Mouse (Mus musculus) thymus, postnatal 14 days (tissue): Measurements from ENCODE around the gene Rab44.

Experiments
- DNase-seq: peaks from one replicate; pipeline ENCODE4 v3.0.0; 2021

The Rab44 gene

GRCm38 (mm10) chr17:29170431-29171000, 56.6 kb downstream of the Rab44 start:
- DNase-seq = no peak

GRCm38 (mm10) chr17:29171001-29171772, 57.2 kb downstream of the Rab44 start:
- peak; percentile 91 for DNase-seq

GRCm38 (mm10) chr17:29172062-29172461, 58.1 kb downstream of the Rab44 start:
- DNase-seq = peak; percentile 81

- DNase-seq = no peak
These were observed 59.2 kb downstream of the Rab44 start for GRCm38 (mm10) chr17:29173165-29173564.

GRCm38 (mm10) chr17:29175693-29176092, 61.7 kb downstream of the Rab44 start:
- no peak for DNase-seq

- peak; percentile 65 for DNase-seq
These were observed 62.7 kb downstream of the Rab44 start for GRCm38 (mm10) chr17:29176391-29177267.

- DNase-seq = no peak
These were observed 64.6 kb downstream of the Rab44 start for GRCm38 (mm10) chr17:29178503-29179059.

- no peak for DNase-seq
These were observed 66.0 kb downstream of the Rab44 start for GRCm38 (mm10) chr17:29179917-29180316.

GRCm38 (mm10) chr17:29180406-29181127, 66.6 kb downstream of the Rab44 start:
- no peak for DNase-seq

- DNase-seq = no peak
These were observed 67.8 kb downstream of the Rab44 start for GRCm38 (mm10) chr17:29181751-29182150.

GRCm38 (mm10) chr17:29183162-29183561, 69.2 kb downstream of the Rab44 start:
- no peak for DNase-seq

- DNase-seq = no peak
These were observed 71.6 kb downstream of the Rab44 start for GRCm38 (mm10) chr17:29185376-29186046.

GRCm38 (mm10) chr17:29186989-29187859, 73.3 kb downstream of the Rab44 start:
- no peak for DNase-seq

GRCm38 (mm10) chr17:29188989-29189388, 75.0 kb downstream of the Rab44 start:
- no peak for DNase-seq

- DNase-seq = no peak
These were observed 81.6 kb downstream of the Rab44 start for GRCm38 (mm10) chr17:29195579-29195978.
